Mouse (Mus musculus) hindbrain, postnatal 0 days (tissue): ENCODE results near the gene Slc39a11. TPM values are rescaled to one million over a fixed set of nuclear protein-coding genes. Genes with fewer than 3 reads are reported as not detected.

Experiments
- ATAC-seq: fragments of 200-750 bp; cut with Nextera tagmentation; 2 replicates; pipeline ENCODE4 v1.8.0; 2017; ENCODE audit warnings: mild to moderate bottlenecking, moderate TSS enrichment, moderate library complexity
- DNase-seq: peaks from one replicate; pipeline ENCODE4 v3.0.0-alpha.2; 2015; ENCODE audit warnings: low spot score
- H3K27ac ChIP-seq: fragments of 300-500 bp; sonication (generic); 2 replicates; pipeline ENCODE4 v1.5.1; 2014; ENCODE audit warnings: mild to moderate bottlenecking
- H3K27me3 ChIP-seq: fragments of 300-500 bp; sonication (generic); 2 replicates; pipeline ENCODE4 v1.6.1; 2014; ENCODE audit warnings: low read length, mixed read lengths; ENCODE audit not compliant: insufficient read depth
- H3K36me3 ChIP-seq: fragments of 300-500 bp; sonication (generic); 2 replicates; pipeline ENCODE4 v1.6.1; 2014; ENCODE audit warnings: low read length, mixed read lengths; ENCODE audit not compliant: insufficient read depth
- H3K4me1 ChIP-seq: fragments of 300-500 bp; sonication (generic); 2 replicates; pipeline ENCODE4 v1.6.1; 2014; ENCODE audit warnings: antibody characterized with exemption, low read length, mixed read lengths; ENCODE audit not compliant: insufficient read depth
- H3K4me2 ChIP-seq: fragments of 300-500 bp; sonication (generic); 2 replicates; pipeline ENCODE4 v1.6.1; 2014; ENCODE audit warnings: low read depth, mild to moderate bottlenecking, low read length, moderate library complexity, mixed read lengths
- H3K4me3 ChIP-seq: fragments of 300-500 bp; sonication (generic); 2 replicates; pipeline ENCODE4 v1.5.1; 2014; ENCODE audit warnings: low read length
- H3K9ac ChIP-seq: fragments of 300-500 bp; sonication (generic); replicated peaks from 2 replicates; pipeline ENCODE4 v1.6.1; 2014; ENCODE audit warnings: mild to moderate bottlenecking, low read length, moderate library complexity, mixed read lengths
- H3K9me3 ChIP-seq: fragments of 300-500 bp; sonication (generic); 2 replicates; pipeline ENCODE4 v1.6.1; 2016; ENCODE audit warnings: low read length, mixed read lengths
- CTCF ChIP-seq: IDR thresholded peaks from 2 replicates; pipeline ENCODE4 v1.5.1; 2016; ENCODE audit warnings: antibody characterized with exemption, control low read depth, low read depth
- WGBS: fragments of 180-500 bp; shearing (Covaris S2); extraction: QIAGEN DNeasy Blood & Tissue Kit; methylation state at CpG from one replicate; pipeline ENCODE4 v1.1.7; 2014; 5-methylcytosine and 5-hydroxymethylcytosine counted together
- polyA plus RNA-seq: library from polyadenylated mRNA; unstranded; fragments of >200 nt; fragmentation: Nextera tagmentation; extraction: Ambion mirVana; gene quantifications from 2 replicates; pipeline ENCODE4 v1.2.1, GENCODE M21; 2015
- total RNA-seq: library from RNA; depleted of rRNA; stranded (reverse); fragments of >200 nt; gene quantifications from 2 replicates; pipeline ENCODE4 v1.2.3, GENCODE M21; 2014

Gene Slc39a11
- total and polyA plus RNA-seq, 2 experiments from 2014 or later, result 35.6 to 63.3 TPM

- no peaks in the 10 kb centered on the region for H3K4me1 ChIP-seq
- no peak overlapping the region for H3K9ac ChIP-seq
- ATAC-seq (no peak), DNase-seq (no peak)
- H3K4me2 ChIP-seq, result no peak overlapping the region
- TF ChIP-seq CTCF, result no peak
- no peaks in the 10 kb centered on the region for H3K36me3 ChIP-seq
- no peaks in the 10 kb centered on the region for H3K9me3 ChIP-seq
- H3K27ac ChIP-seq, result no peak overlapping the region
- H3K27me3 ChIP-seq, result no peaks in the 10 kb centered on the region
- no peak overlapping the region for H3K4me3 ChIP-seq
- WGBS, result 85% methylated on average over 11 of the region's 11 CpGs
Observed at GRCm38 (mm10) chr11:113510969-113511625, 138.8 kb downstream of the Slc39a11 start.

- no peaks in the 10 kb centered on the region for H3K27me3 ChIP-seq
- no peaks in the 10 kb centered on the region for H3K9me3 ChIP-seq
- no peak overlapping the region for H3K4me2 ChIP-seq
- H3K4me1 ChIP-seq, result no peaks in the 10 kb centered on the region
- DNase-seq (no peak), ATAC-seq (no peak)
- no peak overlapping the region for H3K4me3 ChIP-seq
- no peak for TF ChIP-seq CTCF
- H3K27ac ChIP-seq, result no peak overlapping the region
- 51% methylated on average over 7 of the region's 7 CpGs for WGBS
- no peaks in the 10 kb centered on the region for H3K36me3 ChIP-seq
- H3K9ac ChIP-seq, result no peak overlapping the region
Observed at GRCm38 (mm10) chr11:113510249-113510648, 139.6 kb downstream of the Slc39a11 start.

GRCm38 (mm10) chr11:113507716-113508480, 142.0 kb downstream of the Slc39a11 start:
- H3K27ac ChIP-seq, result no peak overlapping the region
- DNase-seq (peak; percentile 36), ATAC-seq (no peak)
- no peak overlapping the region for H3K4me2 ChIP-seq
- H3K36me3 ChIP-seq, result no peaks in the 10 kb centered on the region
- H3K9me3 ChIP-seq, result no peaks in the 10 kb centered on the region
- 54% methylated on average over 11 of the region's 11 CpGs for WGBS
- H3K4me3 ChIP-seq, result no peak overlapping the region
- no peaks in the 10 kb centered on the region for H3K4me1 ChIP-seq
- no peak overlapping the region for H3K9ac ChIP-seq
- H3K27me3 ChIP-seq, result no peaks in the 10 kb centered on the region
- TF ChIP-seq CTCF, result no peak

GRCm38 (mm10) chr11:113505551-113506160, 144.2 kb downstream of the Slc39a11 start:
- Histone ChIP-seq H3K27ac (no peak overlapping the region), H3K4me1 (no peaks in the 10 kb centered on the region), H3K27me3 (no peaks in the 10 kb centered on the region), H3K9ac (no peak overlapping the region), H3K36me3 (no peaks in the 10 kb centered on the region), H3K9me3 (no peaks in the 10 kb centered on the region), H3K4me2 (no peak overlapping the region), H3K4me3 (no peak overlapping the region)
- WGBS, result 92% methylated on average over 12 of the region's 12 CpGs
- no peak for ATAC-seq
- DNase-seq, result no peak
- TF ChIP-seq CTCF, result no peak

GRCm38 (mm10) chr11:113504459-113505062, 145.3 kb downstream of the Slc39a11 start:
- no peak for TF ChIP-seq CTCF
- Histone ChIP-seq H3K27ac (no peak overlapping the region), H3K36me3 (no peaks in the 10 kb centered on the region), H3K4me2 (no peak overlapping the region), H3K4me3 (no peak overlapping the region), H3K9ac (no peak overlapping the region), H3K27me3 (no peaks in the 10 kb centered on the region), H3K4me1 (no peaks in the 10 kb centered on the region; the same call in 1 of the 2 replicates), H3K9me3 (no peaks in the 10 kb centered on the region)
- peak; percentile 24; the same call in 1 of the 2 replicates for ATAC-seq
- DNase-seq, result no peak
- 52% methylated on average over 11 of the region's 11 CpGs for WGBS

GRCm38 (mm10) chr11:113502968-113503367, 146.9 kb downstream of the Slc39a11 start:
- WGBS, result 87% methylated on average over 6 of the region's 6 CpGs
- H3K4me1 ChIP-seq, result no peaks in the 10 kb centered on the region; the same call in 1 of the 2 replicates
- DNase-seq (no peak), ATAC-seq (no peak)
- no peak overlapping the region for H3K9ac ChIP-seq
- TF ChIP-seq CTCF, result no peak
- H3K27me3 ChIP-seq, result no peaks in the 10 kb centered on the region
- H3K27ac ChIP-seq, result no peak overlapping the region
- no peaks in the 10 kb centered on the region for H3K9me3 ChIP-seq
- no peaks in the 10 kb centered on the region for H3K36me3 ChIP-seq
- H3K4me3 ChIP-seq, result no peak overlapping the region
- no peak overlapping the region for H3K4me2 ChIP-seq
